Mouse (Mus musculus) CH12.LX (cell line): ENCODE results near the gene Ank3. TPM values are rescaled to one million over a fixed set of nuclear protein-coding genes. Genes with fewer than 3 reads are reported as not detected.
"Not testable (repeated sequence)": the region's sequence is repeated elsewhere in the genome, so short reads cannot be mapped to it uniquely, and the experiment has no call there.

Source experiments
- DNase-seq: peaks from one replicate; pipeline ENCODE4 v3.0.0-alpha.2; 2013; ENCODE audit errors: extremely low read depth
- H3K27ac ChIP-seq: 2 replicates; pipeline ENCODE4 v1.5.1; 2012; ENCODE audit warnings: low read depth, mild to moderate bottlenecking, control low read depth, moderate library complexity; ENCODE audit not compliant: insufficient read depth
- H3K27me3 ChIP-seq: replicated peaks from 2 replicates; pipeline ENCODE3; 2012; ENCODE audit warnings: inconsistent platforms
- H3K36me3 ChIP-seq, 2 experiments: replicated peaks in 1 of 2; 2 replicates each; pipeline versions ENCODE3 to v1.6.1; 2012; ENCODE audit warnings: inconsistent platforms in 1 of 2, low read length in 1 of 2, mild to moderate bottlenecking in 1 of 2, mixed read lengths in 1 of 2, moderate library complexity in 1 of 2; ENCODE audit not compliant: control insufficient read depth in 1 of 2, insufficient read depth in 1 of 2
- H3K4me1 ChIP-seq, 2 experiments: 2 replicates each; pipeline ENCODE4 v1.6.1; 2012; ENCODE audit warnings: inconsistent platforms in 1 of 2, moderate library complexity in 1 of 2; ENCODE audit not compliant: insufficient read depth in 2 of 2, control insufficient read depth in 1 of 2
- H3K4me2 ChIP-seq: 2 replicates; pipeline ENCODE4 v1.6.1; 2012; ENCODE audit warnings: low read depth, mild to moderate bottlenecking, control low read depth; ENCODE audit not compliant: poor library complexity, insufficient read depth, severe bottlenecking
- H3K4me3 ChIP-seq, 3 experiments: fragments of 150-350 bp in 1 of 3; sonication (generic) in 1 of 3; replicated peaks in 1 of 3; 2 replicates each; pipeline versions ENCODE3 to v1.5.1; 2011 to 2012; ENCODE audit warnings: low read depth in 2 of 3, low read length in 2 of 3, mild to moderate bottlenecking in 2 of 3, moderate library complexity in 2 of 3, control low read depth in 1 of 3, improper control_type of control experiment in 1 of 3, inconsistent platforms in 1 of 3, mixed read lengths in 1 of 3; ENCODE audit not compliant: poor library complexity in 1 of 3
- H3K79me2 ChIP-seq: replicated peaks from 2 replicates; pipeline ENCODE4 v1.6.1; 2012; ENCODE audit warnings: mild to moderate bottlenecking, moderate library complexity; ENCODE audit not compliant: control insufficient read depth, poor library complexity, insufficient read depth, severe bottlenecking; ENCODE audit errors: extremely low read depth
- H3K9ac ChIP-seq: 2 replicates; pipeline ENCODE4 v1.6.1; 2012; ENCODE audit warnings: low read depth, mild to moderate bottlenecking, control low read depth, moderate library complexity; ENCODE audit not compliant: insufficient read depth
- H3K9me3 ChIP-seq: replicated peaks from 2 replicates; pipeline ENCODE3; 2012; ENCODE audit warnings: low read length, inconsistent platforms, mixed read lengths
- CHD2 ChIP-seq: IDR thresholded peaks from 2 replicates; pipeline ENCODE4 v1.6.1; 2011; ENCODE audit warnings: low read length, improper control_type of control experiment
- E2F4 ChIP-seq: IDR thresholded peaks from 2 replicates; pipeline ENCODE4 v1.6.1; 2011; ENCODE audit warnings: low read depth, low read length, improper control_type of control experiment; ENCODE audit not compliant: insufficient replicate concordance
- ELF1 ChIP-seq: IDR thresholded peaks from 2 replicates; pipeline ENCODE4 v1.6.1; 2014; ENCODE audit warnings: low read depth, mild to moderate bottlenecking, inconsistent platforms, low read length, improper control_type of control experiment
- ETS1 ChIP-seq: conservative IDR thresholded peaks from 2 replicates; pipeline ENCODE4 v1.6.1; 2012; ENCODE audit warnings: low read depth, mild to moderate bottlenecking, inconsistent platforms, low read length, improper control_type of control experiment, moderate library complexity
- HCFC1 ChIP-seq: IDR thresholded peaks from 2 replicates; pipeline ENCODE4 v1.6.1; 2012; ENCODE audit warnings: low read depth, mild to moderate bottlenecking, inconsistent platforms, low read length, improper control_type of control experiment
- IRF4 ChIP-seq: IDR thresholded peaks from 2 replicates; pipeline ENCODE4 v1.6.1; 2014; ENCODE audit warnings: low read depth, mild to moderate bottlenecking, inconsistent platforms, low read length, improper control_type of control experiment
- JUN ChIP-seq: IDR thresholded peaks from 2 replicates; pipeline ENCODE4 v1.6.1; 2011; ENCODE audit warnings: low read depth, mild to moderate bottlenecking, low read length, improper control_type of control experiment, moderate library complexity; ENCODE audit not compliant: insufficient read depth
- JUND ChIP-seq: conservative IDR thresholded peaks from 2 replicates; pipeline ENCODE4 v1.6.1; 2011; ENCODE audit warnings: low read depth, low read length, improper control_type of control experiment
- MAX ChIP-seq: IDR thresholded peaks from 2 replicates; pipeline ENCODE4 v1.6.1; 2011; ENCODE audit warnings: low read length, improper control_type of control experiment
- MAZ ChIP-seq: IDR thresholded peaks from 2 replicates; pipeline ENCODE4 v1.6.1; 2012; ENCODE audit warnings: low read depth, mild to moderate bottlenecking, inconsistent platforms, low read length, improper control_type of control experiment, moderate library complexity
- MYC ChIP-seq: IDR thresholded peaks from 2 replicates; pipeline ENCODE4 v1.6.1; 2011; ENCODE audit warnings: low read depth, mild to moderate bottlenecking, improper control_type of control experiment, low read length
- PAX5 ChIP-seq: IDR thresholded peaks from 2 replicates; pipeline ENCODE4 v1.6.1; 2012; ENCODE audit warnings: low read length, inconsistent platforms, mixed read lengths
- POLR2A ChIP-seq: IDR thresholded peaks from 2 replicates; pipeline ENCODE4 v1.6.1; 2011; ENCODE audit warnings: low read depth, mild to moderate bottlenecking, improper control_type of control experiment, low read length
- POLR2AphosphoS2 ChIP-seq: IDR thresholded peaks from 2 replicates; pipeline ENCODE4 v1.6.1; 2011; ENCODE audit warnings: low read depth, low read length, improper control_type of control experiment
- RAD21 ChIP-seq: IDR thresholded peaks from 2 replicates; pipeline ENCODE4 v1.6.1; 2011; ENCODE audit warnings: low read depth, mild to moderate bottlenecking, low read length, improper control_type of control experiment, moderate library complexity
- RCOR1 ChIP-seq: conservative IDR thresholded peaks from 2 replicates; pipeline ENCODE4 v1.6.1; 2012; ENCODE audit warnings: low read depth, mild to moderate bottlenecking, inconsistent platforms, low read length, improper control_type of control experiment
- SMC3 ChIP-seq: IDR thresholded peaks from 2 replicates; pipeline ENCODE4 v1.6.1; 2011; ENCODE audit warnings: low read depth, low read length, improper control_type of control experiment
- TBP ChIP-seq: conservative IDR thresholded peaks from 2 replicates; pipeline ENCODE4 v1.6.1; 2011; ENCODE audit warnings: low read depth, low read length, improper control_type of control experiment
- USF2 ChIP-seq: conservative IDR thresholded peaks from 2 replicates; pipeline ENCODE4 v1.6.1; 2011; ENCODE audit warnings: low read depth, low read length, improper control_type of control experiment
- dilution Hi-C: fragments of 300-500 bp; cut with MboI; formaldehyde crosslinking; loops from 2 replicates; pipeline ENCODE4 v1.14.3; 2020; ENCODE audit warnings: low sequenced_read_pairs; ENCODE audit not compliant: extremely low pct_unique_long_range_greater_than_20kb, extremely low pct_ligation_motif_present
- in situ Hi-C: fragments of 300-500 bp; cut with MboI; formaldehyde crosslinking; loops from 3 replicates; pipeline ENCODE4 v1.14.3; 2019; ENCODE audit warnings: low sequenced_read_pairs, low pct_ligation_motif_present, low pct_unique_long_range_greater_than_20kb, mixed read lengths
- polyA plus RNA-seq: library from polyadenylated mRNA; unstranded; fragments of >175 nt; gene quantifications from 2 replicates; pipeline ENCODE4 v1.2.1, GENCODE M21; 2012; ENCODE audit warnings: low read depth; ENCODE audit not compliant: insufficient read length
- total RNA-seq, 2 experiments: library from RNA; depleted of rRNA; stranded (reverse); fragments of 300-350 nt in 1 of 2; fragments of >200 nt in 1 of 2; gene quantifications; 2 replicates each; pipeline ENCODE4 v1.2.3; 2012 to 2014

The Ank3 gene
- total and polyA plus RNA-seq, 3 experiments = 4.7 to 8.3 (median 6.2) TPM

DNA sequence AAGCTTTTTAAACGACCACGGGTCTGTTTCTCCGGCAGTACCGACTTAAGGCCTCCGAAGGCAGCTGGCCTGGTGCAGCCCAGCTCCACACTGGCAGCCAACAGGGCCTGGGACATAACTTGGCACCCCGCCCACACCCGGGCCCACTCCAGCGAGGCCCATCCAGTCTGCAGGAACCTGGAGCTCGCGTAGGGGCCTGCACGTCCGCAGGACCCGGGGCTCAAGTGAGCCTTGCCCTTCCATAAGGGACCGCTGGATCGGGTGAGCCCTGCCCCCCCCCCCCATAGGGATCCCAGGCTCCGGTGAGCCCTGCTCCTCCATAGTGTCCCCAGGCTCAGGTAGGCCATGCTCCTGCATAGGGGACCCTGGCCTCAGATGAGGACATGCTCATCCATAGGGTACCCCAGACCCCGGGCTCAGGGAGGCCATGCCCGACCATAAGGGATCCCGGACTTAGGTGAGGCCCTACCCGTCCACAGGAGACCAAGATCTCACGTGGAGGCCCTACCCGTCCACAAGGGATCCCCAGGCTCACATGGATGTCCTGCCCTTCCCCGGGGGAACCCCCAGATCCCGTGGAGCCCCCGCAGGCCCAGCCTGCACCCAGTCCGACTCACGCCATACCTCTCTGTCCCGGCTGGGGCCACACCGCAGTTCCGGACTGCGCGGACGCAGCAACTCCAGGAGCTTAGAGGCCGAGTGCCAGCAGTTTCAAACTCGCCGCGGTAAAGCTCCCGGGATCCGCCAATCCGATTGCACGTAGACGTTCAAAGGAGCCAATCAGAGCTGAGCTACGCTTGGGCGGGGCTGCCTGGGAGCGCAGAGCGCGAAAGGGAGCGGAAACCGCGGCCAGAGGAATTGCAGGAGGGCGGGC, 46.1 kb upstream of the Ank3 start, which contains the start of gene Cdk1 (continued):
- TF ChIP-seq RCOR1 (no peak), MYC (peak; percentile 34; the same call in 1 of the 2 replicates), MAZ (peak; percentile 90), E2F4 (peak; percentile 99), ETS1 (peak; percentile 25; the same call in 1 of the 2 replicates), POLR2A (peak; percentile 99)
- TF ChIP-seq, all 38 proteins: peak for 21

DNA sequence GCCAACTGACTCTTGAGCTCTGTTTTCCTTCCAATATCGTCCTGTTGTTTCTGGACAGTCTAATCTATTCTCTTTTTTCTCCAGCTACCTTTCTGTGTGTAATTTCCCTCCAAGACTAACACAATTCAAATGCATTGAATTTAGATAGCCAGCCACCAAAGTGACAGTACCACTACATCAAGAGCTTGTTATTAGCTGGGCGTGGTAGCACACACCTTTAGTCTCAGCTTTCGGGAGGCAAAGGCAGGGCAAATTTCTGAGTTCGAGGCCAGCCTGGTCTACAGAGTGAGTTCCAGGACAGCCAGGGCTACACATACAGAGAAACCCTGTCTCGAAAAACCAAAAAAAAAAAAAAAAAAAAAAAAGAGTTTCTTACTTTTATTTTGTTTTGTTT, 45.5 kb upstream of the Ank3 start:
- peak; percentile 94 for TF ChIP-seq TBP
- peak; percentile 25 for TF ChIP-seq HCFC1
- dilution Hi-C loops, H3K27ac ChIP-seq, DNase-seq, H3K9ac ChIP-seq, H3K9me3 ChIP-seq, H3K4me2 ChIP-seq, in situ Hi-C loops, H3K27me3 ChIP-seq: not testable (repeated sequence)
- Histone ChIP-seq H3K79me2 (peaks cover 46% of the 10 kb centered on the region), H3K36me3 (peaks cover 16 to 27% of the 10 kb centered on the region in 2 experiments), H3K4me1 (peaks cover 7 to 29% of the 10 kb centered on the region in 2 experiments), H3K4me3 (peak overlapping the region in 2 of 3 experiments; percentile 21 to 96)

DNA sequence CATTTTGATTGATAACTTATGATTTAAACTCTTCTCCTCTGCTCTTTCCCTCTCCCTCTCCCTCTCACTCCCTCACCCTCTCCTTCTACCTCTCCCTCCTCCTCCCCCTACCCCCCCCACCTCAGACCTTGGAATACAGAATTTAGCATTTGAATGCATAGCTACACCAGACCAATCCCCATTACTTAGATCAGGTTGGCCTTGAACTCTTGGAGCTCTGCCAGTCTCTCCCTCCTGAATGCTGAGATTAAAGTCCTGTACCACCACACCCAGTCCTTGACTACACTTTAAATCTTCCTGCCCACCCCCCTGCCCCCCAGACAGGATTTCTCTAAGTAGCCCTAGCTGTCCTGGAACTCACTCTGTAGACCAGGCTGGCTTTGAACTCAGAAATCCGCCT, 38.9 kb upstream of the Ank3 start:
- TF ChIP-seq USF2 (no peak), RAD21 (no peak), JUN (no peak), CHD2 (no peak), MYC (no peak), MAZ (no peak), MAX (no peak), ELF1 (no peak), SMC3 (no peak), IRF4 (no peak), JUND (no peak), PAX5 (no peak), HCFC1 (no peak), POLR2AphosphoS2 (no peak)
- TF ChIP-seq, all 38 proteins: peak for 0
- no peak overlapping the region for H3K4me3 ChIP-seq
- H3K9ac ChIP-seq = no peak overlapping the region
- H3K79me2 ChIP-seq = no peaks in the 10 kb centered on the region
- H3K27me3 ChIP-seq = no peaks in the 10 kb centered on the region
- DNase-seq = no peak
- in situ Hi-C loops = no loop called here
- no peaks in the 10 kb centered on the region for H3K36me3 ChIP-seq
- H3K9me3 ChIP-seq = peaks cover 12% of the 10 kb centered on the region
- H3K4me1 ChIP-seq = peaks cover 0 to 2% of the 10 kb centered on the region in 2 experiments; a peak in 1 of 4 replicates
- no peak overlapping the region for H3K27ac ChIP-seq
- dilution Hi-C loops = no loop called here
- no peak overlapping the region for H3K4me2 ChIP-seq
